Mouse (Mus musculus) intestine, postnatal 0 days (tissue): ENCODE results near the gene Gm6370. TPM values are rescaled to one million over a fixed set of nuclear protein-coding genes. Genes with fewer than 3 reads are reported as not detected.
"Not testable (repeated sequence)": the region's sequence is repeated elsewhere in the genome, so short reads cannot be mapped to it uniquely, and the experiment has no call there.

Experiments
- ATAC-seq: fragments of 200-750 bp; cut with Nextera tagmentation; 2 replicates; pipeline ENCODE4 v1.8.0; 2017; ENCODE audit warnings: mild to moderate bottlenecking, moderate TSS enrichment, moderate library complexity
- H3K27ac ChIP-seq: fragments of 300-500 bp; sonication (generic); 2 replicates; pipeline ENCODE4 v1.5.1; 2014; ENCODE audit warnings: mild to moderate bottlenecking, low read depth, low read length, moderate library complexity
- H3K27me3 ChIP-seq: fragments of 300-500 bp; sonication (generic); replicated peaks from 2 replicates; pipeline ENCODE4 v1.6.1; 2014; ENCODE audit warnings: low read length, mixed read lengths; ENCODE audit not compliant: control insufficient read depth, insufficient read depth
- H3K36me3 ChIP-seq: fragments of 300-500 bp; sonication (generic); 2 replicates; pipeline ENCODE4 v1.6.1; 2014; ENCODE audit warnings: mild to moderate bottlenecking, moderate library complexity; ENCODE audit not compliant: control insufficient read depth, insufficient read depth
- H3K4me1 ChIP-seq: fragments of 300-500 bp; sonication (generic); replicated peaks from 2 replicates; pipeline ENCODE4 v1.6.1; 2014; ENCODE audit warnings: antibody characterized with exemption, low read length, mixed read lengths; ENCODE audit not compliant: control insufficient read depth, insufficient read depth
- H3K4me2 ChIP-seq: fragments of 300-500 bp; sonication (generic); replicated peaks from 2 replicates; pipeline ENCODE4 v1.6.1; 2014; ENCODE audit warnings: low read depth, mild to moderate bottlenecking, moderate library complexity
- H3K4me3 ChIP-seq: fragments of 300-500 bp; sonication (generic); 2 replicates; pipeline ENCODE4 v1.5.1; 2014; ENCODE audit warnings: low read depth, low read length
- H3K9ac ChIP-seq: fragments of 300-500 bp; sonication (generic); 2 replicates; pipeline ENCODE4 v1.6.1; 2014; ENCODE audit warnings: mild to moderate bottlenecking, low read depth, low read length
- H3K9me3 ChIP-seq: fragments of 300-500 bp; sonication (generic); 2 replicates; pipeline ENCODE4 v1.6.1; 2016; ENCODE audit warnings: mixed run types; ENCODE audit not compliant: control insufficient read depth
- CTCF ChIP-seq: sonication (generic); IDR thresholded peaks from 2 replicates; pipeline ENCODE4 v1.5.1; 2016; ENCODE audit warnings: low read depth, mild to moderate bottlenecking, control low read depth, antibody characterized with exemption, moderate library complexity
- WGBS: fragments of 180-500 bp; shearing (Covaris S2); extraction: QIAGEN DNeasy Blood & Tissue Kit; methylation state at CpG from one replicate; pipeline ENCODE4 v1.1.7; 2014; 5-methylcytosine and 5-hydroxymethylcytosine counted together
- polyA plus RNA-seq: library from polyadenylated mRNA; unstranded; fragments of >200 nt; fragmentation: Nextera tagmentation; extraction: Ambion mirVana; gene quantifications from 2 replicates; pipeline ENCODE4 v1.2.1, GENCODE M21; 2015

Gm6370 gene
- polyA plus RNA-seq, 1 experiment from 2014 or later, result not detected

GRCm38 (mm10) chr5:146468311-146468710 is 22.9 kb upstream of the Gm6370 start:
- ATAC-seq, result no peak
- no peaks in the 10 kb centered on the region for H3K4me1 ChIP-seq
- H3K4me2 ChIP-seq, result no peak overlapping the region
- H3K27ac ChIP-seq, result no peak overlapping the region; the same call in 1 of the 2 replicates
- H3K9ac ChIP-seq, result no peak overlapping the region
- H3K27me3 ChIP-seq, result no peaks in the 10 kb centered on the region
- no peaks in the 10 kb centered on the region for H3K36me3 ChIP-seq
- H3K4me3 ChIP-seq, result no peak overlapping the region
- no peaks in the 10 kb centered on the region for H3K9me3 ChIP-seq
- no peak for TF ChIP-seq CTCF
- 91% methylated on average over 9 of the region's 9 CpGs for WGBS

- Histone ChIP-seq H3K9ac (no peak overlapping the region), H3K9me3 (no peaks in the 10 kb centered on the region), H3K27me3 (no peaks in the 10 kb centered on the region), H3K4me2 (no peak overlapping the region), H3K27ac (no peak overlapping the region), H3K36me3 (no peaks in the 10 kb centered on the region), H3K4me3 (no peak overlapping the region), H3K4me1 (no peaks in the 10 kb centered on the region)
- no peak for ATAC-seq
- no peak for TF ChIP-seq CTCF
- 75% methylated on average over 9 of the region's 9 CpGs for WGBS
These were observed 20.3 kb upstream of the Gm6370 start for GRCm38 (mm10) chr5:146470821-146471220.

- Histone ChIP-seq H3K9me3 (no peaks in the 10 kb centered on the region), H3K36me3 (no peaks in the 10 kb centered on the region), H3K27ac (no peak overlapping the region), H3K4me1 (no peaks in the 10 kb centered on the region), H3K27me3 (no peaks in the 10 kb centered on the region), H3K4me3 (no peak overlapping the region), H3K9ac (no peak overlapping the region), H3K4me2 (no peak overlapping the region)
- 44% methylated on average over 5 of the region's 5 CpGs for WGBS
- ATAC-seq, result no peak
- TF ChIP-seq CTCF, result no peak
These were observed 19.9 kb upstream of the Gm6370 start for GRCm38 (mm10) chr5:146471311-146471710.

GRCm38 (mm10) chr5:146471821-146472220 is 19.3 kb upstream of the Gm6370 start:
- ATAC-seq, result no peak
- TF ChIP-seq CTCF, result no peak
- H3K27ac ChIP-seq, result no peak overlapping the region
- H3K4me3 ChIP-seq, result no peak overlapping the region
- WGBS, result 87% methylated on average over 12 of the region's 12 CpGs
- no peaks in the 10 kb centered on the region for H3K36me3 ChIP-seq
- H3K27me3 ChIP-seq, result no peaks in the 10 kb centered on the region
- no peak overlapping the region for H3K9ac ChIP-seq
- no peak overlapping the region for H3K4me2 ChIP-seq
- no peaks in the 10 kb centered on the region for H3K9me3 ChIP-seq
- no peaks in the 10 kb centered on the region for H3K4me1 ChIP-seq

GRCm38 (mm10) chr5:146479564-146479963 is 11.6 kb upstream of the Gm6370 start:
- TF ChIP-seq CTCF, result peak; percentile 70
- H3K4me1 ChIP-seq, ATAC-seq, H3K4me2 ChIP-seq, H3K9me3 ChIP-seq, H3K36me3 ChIP-seq, H3K9ac ChIP-seq, H3K4me3 ChIP-seq, H3K27me3 ChIP-seq, H3K27ac ChIP-seq: not testable (repeated sequence)
- WGBS, result 6% methylated on average over 4 of the region's 4 CpGs

GRCm38 (mm10) chr5:146481665-146482064 is 9.5 kb upstream of the Gm6370 start, which contains the start of gene Gm6408:
Gene Gm6408 (plus strand): TSS chr5:146481965.
- 72% methylated on average over 2 of the region's 3 CpGs for WGBS
- H3K9me3 ChIP-seq, H3K4me1 ChIP-seq, H3K4me2 ChIP-seq, H3K27me3 ChIP-seq, ATAC-seq, H3K27ac ChIP-seq, H3K4me3 ChIP-seq, H3K36me3 ChIP-seq, H3K9ac ChIP-seq: not testable (repeated sequence)

GRCm38 (mm10) chr5:146488959-146489358 is 2.2 kb upstream of the Gm6370 start:
- TF ChIP-seq CTCF, result peak; percentile 53
- WGBS, result 8% methylated on average over 3 of the region's 4 CpGs

GRCm38 (mm10) chr5:146502099-146502498 is 10.9 kb downstream of the Gm6370 start, which contains the start of gene 4930449I24Rik:
Gene 4930449I24Rik (plus strand): TSS chr5:146502399.
- no CpG with 5 or more reads among the region's 5 CpGs for WGBS

More at GRCm38 (mm10) chr5:146488959-146489358, 2.2 kb upstream of the Gm6370 start:
- H3K27ac ChIP-seq, H3K4me2 ChIP-seq, H3K9me3 ChIP-seq, H3K4me1 ChIP-seq, ATAC-seq, H3K27me3 ChIP-seq, H3K36me3 ChIP-seq, H3K9ac ChIP-seq, H3K4me3 ChIP-seq: not testable (repeated sequence)

GRCm38 (mm10) chr5:146513823-146514222 is 22.7 kb downstream of the Gm6370 start, which contains the start of gene Gm3402:
Gene Gm3402 (plus strand): TSS chr5:146514123.
- not testable (repeated sequence) for ATAC-seq, H3K36me3 ChIP-seq, H3K9ac ChIP-seq, H3K27ac ChIP-seq, H3K4me1 ChIP-seq, H3K4me3 ChIP-seq, H3K9me3 ChIP-seq, H3K4me2 ChIP-seq, H3K27me3 ChIP-seq
- whole genome bisulfite sequencing, result no CpG with 5 or more reads among the region's 5 CpGs

More at GRCm38 (mm10) chr5:146502099-146502498, 10.9 kb downstream of the Gm6370 start, which contains the start of gene 4930449I24Rik:
- not testable (repeated sequence) for H3K9me3 ChIP-seq, H3K27ac ChIP-seq, H3K4me3 ChIP-seq, H3K4me2 ChIP-seq, H3K9ac ChIP-seq, H3K27me3 ChIP-seq, ATAC-seq, H3K36me3 ChIP-seq, H3K4me1 ChIP-seq
